Mouse (Mus musculus) intestine, postnatal 0 days (tissue): ENCODE data around the gene Cyp2f2. TPM values are rescaled to one million over a fixed set of nuclear protein-coding genes. Genes with fewer than 3 reads are reported as not detected.
A peak's percentile ranks its signal among the peaks of the same experiment; 100 is the strongest.

Experiments
- ATAC-seq: fragments of 200-750 bp; cut with Nextera tagmentation; 2 replicates; pipeline ENCODE4 v1.8.0; 2017; ENCODE audit warnings: mild to moderate bottlenecking, moderate TSS enrichment, moderate library complexity
- H3K27ac ChIP-seq: fragments of 300-500 bp; sonication (generic); 2 replicates; pipeline ENCODE4 v1.5.1; 2014; ENCODE audit warnings: mild to moderate bottlenecking, low read depth, low read length, moderate library complexity
- H3K27me3 ChIP-seq: fragments of 300-500 bp; sonication (generic); replicated peaks from 2 replicates; pipeline ENCODE4 v1.6.1; 2014; ENCODE audit warnings: low read length, mixed read lengths; ENCODE audit not compliant: control insufficient read depth, insufficient read depth
- H3K36me3 ChIP-seq: fragments of 300-500 bp; sonication (generic); 2 replicates; pipeline ENCODE4 v1.6.1; 2014; ENCODE audit warnings: mild to moderate bottlenecking, moderate library complexity; ENCODE audit not compliant: control insufficient read depth, insufficient read depth
- H3K4me1 ChIP-seq: fragments of 300-500 bp; sonication (generic); replicated peaks from 2 replicates; pipeline ENCODE4 v1.6.1; 2014; ENCODE audit warnings: antibody characterized with exemption, low read length, mixed read lengths; ENCODE audit not compliant: control insufficient read depth, insufficient read depth
- H3K4me2 ChIP-seq: fragments of 300-500 bp; sonication (generic); replicated peaks from 2 replicates; pipeline ENCODE4 v1.6.1; 2014; ENCODE audit warnings: low read depth, mild to moderate bottlenecking, moderate library complexity
- H3K4me3 ChIP-seq: fragments of 300-500 bp; sonication (generic); 2 replicates; pipeline ENCODE4 v1.5.1; 2014; ENCODE audit warnings: low read depth, low read length
- H3K9ac ChIP-seq: fragments of 300-500 bp; sonication (generic); 2 replicates; pipeline ENCODE4 v1.6.1; 2014; ENCODE audit warnings: mild to moderate bottlenecking, low read depth, low read length
- H3K9me3 ChIP-seq: fragments of 300-500 bp; sonication (generic); 2 replicates; pipeline ENCODE4 v1.6.1; 2016; ENCODE audit warnings: mixed run types; ENCODE audit not compliant: control insufficient read depth
- CTCF ChIP-seq: sonication (generic); IDR thresholded peaks from 2 replicates; pipeline ENCODE4 v1.5.1; 2016; ENCODE audit warnings: low read depth, mild to moderate bottlenecking, control low read depth, antibody characterized with exemption, moderate library complexity
- WGBS: fragments of 180-500 bp; shearing (Covaris S2); extraction: QIAGEN DNeasy Blood & Tissue Kit; methylation state at CpG from one replicate; pipeline ENCODE4 v1.1.7; 2014; 5-methylcytosine and 5-hydroxymethylcytosine counted together
- polyA plus RNA-seq: library from polyadenylated mRNA; unstranded; fragments of >200 nt; fragmentation: Nextera tagmentation; extraction: Ambion mirVana; gene quantifications from 2 replicates; pipeline ENCODE4 v1.2.1, GENCODE M21; 2015

Gene Cyp2f2
- polyA plus RNA-seq, 1 experiment from 2014 or later, result 0.42 TPM

- H3K27ac ChIP-seq, result no peak overlapping the region; the same call in 1 of the 2 replicates
- TF ChIP-seq CTCF, result no peak
- H3K9ac ChIP-seq, result peak overlapping the region; percentile 86; the same call in 1 of the 2 replicates
- H3K4me2 ChIP-seq, result peak overlapping the region; percentile 77
- H3K4me3 ChIP-seq, result no peak overlapping the region
- H3K9me3 ChIP-seq, result no peaks in the 10 kb centered on the region
- H3K27me3 ChIP-seq, result no peaks in the 10 kb centered on the region
- peaks cover 15% of the 10 kb centered on the region for H3K4me1 ChIP-seq
- no peak for ATAC-seq
- 75% methylated on average over 33 of the region's 33 CpGs for WGBS
- H3K36me3 ChIP-seq, result peaks cover 26% of the 10 kb centered on the region
These were observed 44.6 kb downstream of the Cyp2f2 start for GRCm38 (mm10) chr7:27164112-27164947.

GRCm38 (mm10) chr7:27165007-27165655, 45.4 kb downstream of the Cyp2f2 start:
- H3K4me1 ChIP-seq, result peaks cover 14% of the 10 kb centered on the region

GRCm38 (mm10) chr7:27165696-27166095, 46.0 kb downstream of the Cyp2f2 start:
- no peak for TF ChIP-seq CTCF
- H3K36me3 ChIP-seq, result peaks cover 19% of the 10 kb centered on the region; the same call in 1 of the 2 replicates
- peaks cover 10% of the 10 kb centered on the region for H3K4me1 ChIP-seq
- WGBS, result 1% methylated on average over 8 of the region's 8 CpGs
- peak overlapping the region; percentile 99 for H3K27ac ChIP-seq
- peak overlapping the region; percentile 77 for H3K4me2 ChIP-seq
- peak overlapping the region; percentile 75 for H3K4me3 ChIP-seq
- peak overlapping the region; percentile 86 for H3K9ac ChIP-seq
- no peaks in the 10 kb centered on the region for H3K9me3 ChIP-seq
- ATAC-seq, result no peak
- H3K27me3 ChIP-seq, result no peaks in the 10 kb centered on the region

More at GRCm38 (mm10) chr7:27165007-27165655, 45.4 kb downstream of the Cyp2f2 start:
- H3K27ac ChIP-seq, result peak overlapping the region; percentile 99; the same call in 1 of the 2 replicates
- no peaks in the 10 kb centered on the region for H3K9me3 ChIP-seq
- H3K4me2 ChIP-seq, result peak overlapping the region; percentile 77
- no peak for ATAC-seq
- H3K9ac ChIP-seq, result peak overlapping the region; percentile 86
- peaks cover 18% of the 10 kb centered on the region; the same call in 1 of the 2 replicates for H3K36me3 ChIP-seq
- 56% methylated on average over 23 of the region's 23 CpGs for WGBS
- H3K27me3 ChIP-seq, result no peaks in the 10 kb centered on the region
- H3K4me3 ChIP-seq, result peak overlapping the region; percentile 75
- no peak for TF ChIP-seq CTCF

DNA sequence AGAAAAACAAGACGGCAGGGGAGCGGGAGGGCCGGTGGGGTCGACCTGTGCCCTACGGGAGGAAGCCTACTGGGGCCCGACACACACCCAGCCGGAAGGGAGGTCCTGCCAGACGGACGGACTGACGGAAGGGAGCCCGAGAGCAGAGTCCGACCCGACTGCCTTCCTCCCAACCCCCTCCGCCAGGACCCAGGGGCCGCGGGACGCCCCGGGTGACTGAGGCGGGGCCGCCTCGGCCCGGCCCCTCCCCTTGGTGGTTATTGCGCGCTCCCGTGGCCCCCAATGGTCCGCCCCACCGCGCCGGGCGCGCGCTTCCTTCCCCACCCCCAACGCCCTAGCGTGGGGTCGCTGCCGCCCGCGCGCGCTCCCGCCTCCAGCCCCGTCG, 46.5 kb downstream of the Cyp2f2 start:
- Histone ChIP-seq H3K4me2 (peak overlapping the region; percentile 77), H3K9me3 (no peaks in the 10 kb centered on the region), H3K27me3 (no peaks in the 10 kb centered on the region), H3K36me3 (peaks cover 25% of the 10 kb centered on the region; the same call in 1 of the 2 replicates), H3K27ac (peak overlapping the region; percentile 99), H3K4me1 (peaks cover 10% of the 10 kb centered on the region), H3K4me3 (peak overlapping the region; percentile 75), H3K9ac (peak overlapping the region; percentile 86)
- no peak for TF ChIP-seq CTCF
- WGBS, result 1% methylated on average over 29 of the region's 43 CpGs
- ATAC-seq, result peak; percentile 86

DNA sequence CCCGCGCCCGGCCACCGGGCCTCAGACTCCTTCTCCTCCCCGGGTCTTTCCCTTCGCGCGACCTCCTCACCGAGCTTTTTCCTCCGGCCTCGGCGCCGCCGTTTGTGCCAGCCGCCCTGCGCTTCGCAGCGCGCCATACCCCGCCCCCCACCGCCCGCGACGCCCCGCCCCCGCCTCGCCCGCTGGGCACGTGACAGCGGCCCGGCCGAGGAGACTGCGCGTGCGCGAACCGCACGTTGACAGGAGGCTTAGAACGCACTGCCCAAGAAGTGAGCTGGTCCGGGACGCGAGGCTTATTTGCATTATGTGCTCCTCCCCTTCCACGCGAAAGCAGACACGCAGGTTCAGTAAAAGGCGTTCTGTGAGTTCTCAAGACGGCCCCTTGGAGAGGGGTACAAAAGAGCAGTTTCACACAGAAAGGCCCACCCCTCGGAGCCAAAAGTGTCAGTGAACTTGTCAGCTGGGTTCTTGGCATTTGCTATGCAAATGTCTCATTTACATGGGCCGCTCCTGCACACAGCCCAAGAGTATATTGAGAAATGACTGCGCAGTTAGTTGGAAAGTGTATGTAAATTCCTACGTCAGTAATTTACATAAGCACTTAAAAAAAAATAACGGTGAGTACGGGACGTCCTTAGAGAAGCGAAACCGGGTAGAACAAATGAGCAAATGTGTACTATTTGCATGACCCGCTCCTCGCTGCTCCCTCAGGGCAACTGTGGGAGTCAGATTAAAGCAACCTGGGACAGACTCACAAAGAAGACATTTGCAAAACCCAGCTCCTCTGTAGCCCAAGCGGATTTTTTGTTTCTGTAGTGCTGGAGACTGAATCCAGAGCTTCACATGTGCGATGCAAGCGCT, 47.1 kb downstream of the Cyp2f2 start, which contains the start of gene Egln2:
Egln2 (minus strand) TSS at position 189 of the 861 bp plus-strand sequence.
- peak; percentile 84 for ATAC-seq
- H3K4me2 ChIP-seq, result peak within 1 kb of the TSS; percentile 77
- 2% methylated on average over 51 of the region's 61 CpGs for WGBS

More for the DNA sequence above, 47.1 kb downstream of the Cyp2f2 start, which contains the start of gene Egln2:
- Histone ChIP-seq H3K36me3 (peaks cover 29% of the 10 kb centered on the region), H3K27ac (peak within 1 kb of the TSS; percentile 99), H3K27me3 (no peaks in the 10 kb centered on the region), H3K4me1 (peaks cover 10% of the 10 kb centered on the region), H3K9ac (peak within 1 kb of the TSS; percentile 86), H3K4me3 (peak within 1 kb of the TSS; percentile 75), H3K9me3 (no peaks in the 10 kb centered on the region)
- TF ChIP-seq CTCF, result no peak
